Mouse (Mus musculus): Measurements from ENCODE around the gene Pias1.

The Pias1 gene

DNA sequence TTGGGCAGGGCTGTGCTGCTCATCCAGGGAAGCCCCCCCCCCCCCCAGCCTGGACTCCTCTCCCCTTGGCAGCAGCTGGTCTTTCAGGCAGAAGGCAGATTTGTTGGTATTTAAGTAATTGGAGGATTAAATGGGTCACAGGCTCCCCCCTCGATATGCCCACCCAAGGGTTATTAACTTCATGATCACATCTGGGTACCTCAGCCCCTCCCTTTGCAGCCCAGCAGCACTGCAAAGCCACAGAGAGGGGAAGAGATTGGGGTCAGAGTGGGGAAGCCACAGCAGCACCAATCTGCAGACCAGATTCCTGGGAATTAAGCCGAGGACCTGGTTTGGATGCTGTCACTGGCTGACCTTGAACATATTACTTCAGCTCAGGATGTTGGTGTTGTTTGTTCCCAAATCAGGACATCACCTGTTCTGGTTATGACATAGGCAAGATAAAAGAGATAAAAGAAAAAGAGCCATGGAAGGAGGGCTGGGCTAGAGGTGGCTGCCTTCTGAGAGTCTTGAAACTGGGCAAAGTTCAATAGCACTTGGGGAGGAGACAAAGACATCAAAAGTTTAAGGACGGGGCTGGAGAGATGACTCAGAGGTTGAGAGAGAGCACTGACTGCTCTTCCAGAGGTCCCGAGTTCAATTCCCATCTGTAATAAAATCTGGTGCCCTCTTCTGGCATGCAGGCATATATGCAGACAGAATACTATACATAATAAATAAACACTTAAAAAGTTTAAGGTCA is 151.8 kb downstream of the Pias1 start:
- in situ Hi-C loops (cut with MboI; ENCODE audit: low pct_unique_long_range_greater_than_20kb in 1 of 2, low sequenced_read_pairs in 2 of 2, unreplicated experiment in 1 of 2): no loop called here

DNA sequence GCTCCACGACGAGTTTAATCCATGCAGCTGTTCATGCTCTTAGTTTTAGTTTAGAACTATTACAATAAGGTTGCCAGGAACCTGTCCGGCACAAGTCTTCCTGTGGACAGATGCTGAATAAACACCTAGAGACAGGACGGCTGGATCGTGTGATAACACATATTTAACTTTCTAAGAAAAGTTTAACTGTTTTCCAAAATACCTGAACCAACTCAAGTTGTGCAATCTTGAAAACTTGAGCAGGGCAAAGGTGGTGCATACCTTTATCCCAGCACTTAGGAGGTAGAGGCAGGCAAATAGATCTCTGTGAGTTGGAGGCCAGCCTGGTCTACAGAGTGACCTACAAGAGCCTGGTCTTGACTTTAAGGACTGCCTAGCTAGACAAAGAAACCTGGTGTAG is 152.8 kb downstream of the Pias1 start:
- in situ Hi-C loops (cut with MboI; ENCODE audit: low pct_unique_long_range_greater_than_20kb in 1 of 2, low sequenced_read_pairs in 2 of 2, unreplicated experiment in 1 of 2): no loop called here

DNA sequence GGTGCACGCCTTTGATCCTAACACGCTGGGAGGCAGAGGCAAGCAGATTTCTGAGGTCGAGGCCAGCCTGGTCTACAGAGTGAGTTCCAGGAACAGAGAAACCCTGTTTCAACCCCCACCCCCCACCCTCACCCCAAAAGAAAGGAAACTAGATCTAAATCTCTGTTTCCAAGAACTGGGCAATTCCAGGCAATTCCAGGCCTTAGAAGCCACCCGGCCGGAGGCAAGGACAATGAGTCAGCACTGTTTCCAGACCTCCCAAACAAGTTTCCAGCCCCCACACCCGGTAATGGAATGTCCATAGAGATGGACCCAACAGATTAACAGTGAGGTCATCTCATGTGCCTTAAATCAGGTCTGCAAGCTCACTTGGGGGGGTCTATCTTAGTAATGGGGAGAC is 157.8 kb downstream of the Pias1 start:
- in situ Hi-C loops (cut with MboI; ENCODE audit: low pct_unique_long_range_greater_than_20kb in 1 of 2, low sequenced_read_pairs in 2 of 2, unreplicated experiment in 1 of 2): no loop called here

DNA sequence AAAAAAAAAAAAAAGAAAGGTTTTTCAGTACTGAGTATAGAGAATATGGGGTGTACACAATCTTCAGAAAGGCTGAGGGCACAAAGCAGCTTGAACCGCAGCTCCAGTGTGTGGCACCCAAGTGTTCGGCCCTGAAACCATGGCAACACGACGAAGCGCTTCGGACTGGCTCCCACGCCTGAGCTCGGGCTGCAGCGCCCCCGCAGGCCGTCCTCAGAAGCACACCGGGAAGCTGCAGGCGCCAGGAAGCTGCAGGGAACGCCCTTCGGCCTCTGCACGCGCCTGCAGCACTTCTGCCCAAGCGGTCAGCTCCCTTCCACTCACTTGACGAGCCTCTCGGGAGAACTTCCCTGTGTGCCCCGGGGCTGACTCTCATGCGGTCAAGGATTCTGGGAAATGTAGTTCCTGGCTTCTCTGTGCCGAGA is 159.1 kb downstream of the Pias1 start:
- in situ Hi-C loops (cut with MboI; ENCODE audit: low pct_unique_long_range_greater_than_20kb in 1 of 2, low sequenced_read_pairs in 2 of 2, unreplicated experiment in 1 of 2): no loop called here
